Mouse (Mus musculus): ENCODE data around the gene Setd6.

Gene Setd6

DNA sequence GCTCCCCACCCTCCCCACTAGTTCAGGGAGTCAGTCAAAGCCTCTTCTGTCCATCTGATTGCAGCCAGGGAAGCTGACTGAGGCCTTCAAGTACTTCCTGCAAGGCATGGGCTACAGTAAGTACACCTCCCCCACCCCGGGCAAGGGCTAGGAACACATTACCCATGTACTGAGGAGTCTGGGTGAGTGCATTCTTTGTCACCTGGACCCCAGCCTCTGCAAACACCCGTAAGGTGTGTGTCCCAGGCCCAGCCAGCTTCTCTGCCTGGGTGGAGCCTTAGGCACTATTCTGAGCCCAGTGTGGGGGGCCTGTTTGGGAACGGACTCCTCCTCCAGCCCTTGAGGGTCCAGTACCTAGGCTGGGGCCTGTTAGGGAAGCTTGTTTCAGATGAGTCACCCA lies 4.7 kb upstream of the Setd6 start:
- no peak for DNase-seq

DNA sequence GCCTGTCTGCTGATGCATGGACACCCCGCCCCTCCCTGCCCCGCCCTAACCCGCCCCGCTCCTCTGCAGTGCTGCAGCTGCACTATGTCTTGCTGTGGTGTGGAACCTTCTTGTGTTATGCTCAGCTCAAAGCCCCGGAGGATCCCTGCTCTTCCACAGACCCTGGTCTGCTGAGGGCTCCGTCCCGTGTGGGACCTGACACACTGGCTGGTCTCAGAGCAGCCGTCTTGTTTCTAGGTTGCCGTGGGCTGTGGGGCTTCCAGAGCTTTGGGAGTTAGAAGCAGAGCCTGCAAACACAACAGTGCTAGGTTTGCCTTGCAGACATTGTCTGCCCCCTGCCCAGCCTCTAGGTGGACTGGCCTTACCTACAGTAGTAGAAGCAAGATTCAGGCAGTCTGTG lies 3.3 kb upstream of the Setd6 start:
- no peak for DNase-seq

DNA sequence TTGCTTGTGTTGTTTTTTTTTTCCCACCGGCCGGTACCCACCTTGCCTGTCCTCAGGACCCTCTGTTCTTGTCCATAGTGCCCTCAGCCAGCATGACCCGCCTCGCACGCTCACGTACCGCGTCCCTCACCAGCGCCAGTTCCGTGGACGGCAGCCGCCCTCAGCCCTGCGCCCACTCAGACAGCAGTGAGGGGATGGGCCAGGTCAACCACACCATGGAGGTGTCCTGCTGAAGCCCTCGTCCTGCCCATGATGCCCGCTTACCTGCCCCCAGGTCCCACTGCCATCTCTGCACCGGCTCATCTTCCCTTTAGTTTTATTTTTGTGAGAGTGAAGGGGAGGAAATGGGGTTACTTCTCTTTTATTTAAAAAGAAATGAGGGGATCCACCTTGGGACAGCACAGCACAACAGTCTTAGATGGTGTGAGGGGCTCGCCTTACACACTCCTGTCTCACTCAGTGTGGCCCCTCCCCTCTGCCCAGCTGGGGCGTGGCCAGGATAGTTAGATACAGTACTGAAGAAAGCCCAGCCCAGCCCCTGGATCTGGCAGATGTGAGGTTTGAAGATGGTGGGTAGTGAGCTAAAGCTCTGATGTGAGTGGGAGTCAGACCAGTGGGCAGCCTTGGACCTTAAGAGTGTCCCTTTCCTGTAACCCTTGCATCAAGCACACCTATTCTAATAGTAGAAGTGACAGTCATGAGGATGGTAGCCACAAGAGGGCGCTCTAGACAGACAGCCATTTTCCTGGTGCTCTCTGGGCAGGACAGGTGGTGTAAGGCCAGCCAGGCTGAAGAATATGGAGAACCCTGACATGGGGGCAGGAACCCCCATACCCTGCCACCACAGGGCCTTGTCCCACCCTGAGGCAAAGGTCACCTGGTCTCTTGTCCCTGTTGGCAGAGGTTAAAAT lies 2.3 kb upstream of the Setd6 start:
- peak; percentile 54 to 82 for DNase-seq

DNA sequence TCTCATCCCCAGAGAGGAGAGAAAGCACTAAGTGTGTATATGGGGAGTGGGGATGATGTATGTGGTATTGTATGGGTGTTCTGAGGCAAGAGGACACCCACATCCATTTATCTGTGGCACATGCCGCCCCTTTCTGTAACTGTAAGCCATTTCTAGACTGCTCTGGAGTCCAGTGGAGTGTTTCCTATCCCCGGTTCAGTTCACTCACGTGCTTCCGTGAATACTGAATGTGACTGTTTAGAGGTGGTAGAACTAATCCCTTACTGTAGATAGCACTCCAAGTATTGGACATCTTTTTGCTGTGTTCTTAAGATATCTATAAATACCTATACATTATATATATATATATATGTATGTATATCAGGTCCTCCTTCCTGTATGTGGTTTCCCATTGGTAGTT lies 1.3 kb upstream of the Setd6 start:
- DNase-seq: no peak

DNA sequence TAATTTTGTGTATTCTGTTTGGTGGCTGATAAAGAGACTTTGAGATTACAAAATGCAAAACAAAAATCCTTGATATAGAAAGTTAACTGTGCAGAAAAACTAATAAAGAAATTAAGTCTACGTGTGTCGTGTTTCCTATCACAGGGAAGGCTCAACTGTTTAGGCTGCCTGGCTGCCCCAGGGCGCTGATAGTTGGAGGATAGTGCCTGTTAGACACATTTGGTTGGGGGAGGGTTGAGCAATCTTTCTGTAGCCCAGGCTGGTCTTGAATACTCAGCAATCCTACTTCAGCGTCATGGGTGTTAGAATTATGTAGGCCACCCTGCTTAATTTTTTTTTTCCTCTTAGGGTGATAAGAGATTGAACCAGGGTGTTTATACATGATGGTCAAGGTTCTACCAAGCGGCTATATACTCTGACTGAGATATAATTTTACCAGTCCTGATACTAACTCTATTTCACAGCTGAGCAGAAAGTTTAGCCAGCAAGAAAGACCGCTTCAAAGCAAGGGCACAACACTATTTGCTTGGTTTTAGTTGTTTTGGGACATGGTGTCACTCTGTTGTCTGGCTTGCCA lies 756 bp upstream of the Setd6 start:
- no peak for DNase-seq

DNA sequence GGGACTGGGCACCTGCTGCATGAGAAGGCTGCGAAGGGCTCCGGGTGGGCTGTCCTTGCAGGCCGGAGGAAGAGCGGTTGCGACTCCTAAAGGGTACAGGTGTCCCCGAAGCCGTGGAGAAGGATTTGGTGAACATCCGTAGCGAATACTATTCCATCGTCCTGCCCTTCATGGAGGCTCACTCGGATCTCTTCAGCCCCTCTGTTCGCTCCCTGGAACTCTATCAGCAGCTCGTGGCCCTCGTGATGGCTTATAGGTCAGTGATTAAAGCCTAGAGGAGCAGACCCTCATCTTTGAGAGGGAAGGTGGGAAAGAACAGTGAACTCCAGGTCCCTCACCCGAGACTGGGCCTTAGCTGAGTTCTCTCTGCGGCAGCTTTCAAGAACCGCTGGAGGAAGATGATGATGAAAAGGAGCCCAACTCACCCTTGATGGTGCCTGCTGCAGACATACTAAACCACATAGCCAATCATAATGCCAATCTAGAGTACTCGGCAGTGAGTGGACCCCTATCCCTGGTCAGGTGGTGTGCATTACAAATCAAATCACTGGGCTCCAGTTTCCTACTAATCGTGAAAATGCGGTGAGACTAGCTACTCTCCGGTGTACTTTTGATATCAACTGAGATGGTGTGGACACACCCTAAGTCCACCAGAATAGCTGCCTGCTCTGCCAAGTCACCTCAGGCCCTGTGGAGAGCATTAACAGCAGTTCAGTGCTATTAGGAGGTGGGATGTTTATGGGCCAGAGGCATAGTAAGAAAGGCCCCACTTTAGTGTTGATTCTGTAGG lies 1.1 kb downstream of the Setd6 start:
- no peak for DNase-seq

DNA sequence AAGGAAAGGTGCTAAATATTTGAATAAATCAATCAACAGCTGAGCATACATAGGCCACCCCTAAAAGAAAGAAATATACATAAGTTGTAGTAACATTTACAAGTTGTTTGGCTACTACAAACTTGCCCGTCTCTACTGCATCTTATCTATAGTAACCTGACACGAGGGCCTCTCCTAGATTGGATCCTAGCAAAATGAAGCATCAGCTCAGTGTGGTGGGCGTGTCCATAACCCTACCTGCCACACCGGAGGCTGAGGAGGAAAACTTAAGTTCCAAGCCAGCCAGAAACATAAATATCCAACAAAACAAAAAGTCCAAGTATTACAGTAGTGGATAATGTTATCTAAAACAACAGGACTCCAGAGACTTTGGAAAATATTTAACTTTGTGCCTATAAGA lies 11.9 kb downstream of the Setd6 start:
- no peak for DNase-seq

DNA sequence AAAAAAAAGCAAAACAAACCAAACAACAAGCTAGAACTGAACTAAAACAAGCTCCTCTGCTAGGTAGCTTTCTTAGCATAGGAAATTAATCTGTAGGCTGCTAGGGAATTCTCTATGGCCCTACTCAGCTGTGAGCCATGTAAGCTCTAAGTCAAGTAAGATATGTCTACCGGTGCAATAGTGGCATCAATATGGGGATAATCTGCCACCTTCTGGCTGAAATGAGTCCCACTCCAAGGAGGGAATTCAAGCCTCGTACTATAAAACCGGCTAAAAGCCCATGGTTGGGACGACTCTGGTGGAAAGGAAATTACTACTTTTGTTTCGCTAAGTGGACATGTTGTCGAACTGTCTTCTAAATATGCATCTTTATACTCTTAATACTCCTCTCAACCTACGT lies 22.9 kb downstream of the Setd6 start:
- DNase-seq: no peak

DNA sequence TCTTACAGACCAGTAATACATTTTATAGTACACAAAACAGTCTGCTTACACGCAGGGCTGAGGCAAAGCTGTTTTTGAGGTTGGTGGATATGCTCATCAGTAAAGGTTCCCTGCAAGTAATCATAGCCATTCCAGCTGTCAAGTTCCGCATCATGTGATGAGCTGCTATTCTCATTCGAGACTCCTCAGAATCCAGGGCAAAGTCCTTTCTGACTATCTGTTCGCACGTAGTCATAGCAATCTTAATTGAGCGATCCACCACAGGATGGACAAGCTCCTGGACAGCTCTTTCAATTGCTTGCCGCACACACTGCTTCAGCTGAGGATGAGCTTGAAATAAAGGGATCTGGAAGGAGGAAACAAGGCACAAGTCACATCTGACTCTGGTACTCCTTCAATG lies 26.1 kb downstream of the Setd6 start:
- DNase-seq: peak in 1 of 2 experiments; percentile 16

DNA sequence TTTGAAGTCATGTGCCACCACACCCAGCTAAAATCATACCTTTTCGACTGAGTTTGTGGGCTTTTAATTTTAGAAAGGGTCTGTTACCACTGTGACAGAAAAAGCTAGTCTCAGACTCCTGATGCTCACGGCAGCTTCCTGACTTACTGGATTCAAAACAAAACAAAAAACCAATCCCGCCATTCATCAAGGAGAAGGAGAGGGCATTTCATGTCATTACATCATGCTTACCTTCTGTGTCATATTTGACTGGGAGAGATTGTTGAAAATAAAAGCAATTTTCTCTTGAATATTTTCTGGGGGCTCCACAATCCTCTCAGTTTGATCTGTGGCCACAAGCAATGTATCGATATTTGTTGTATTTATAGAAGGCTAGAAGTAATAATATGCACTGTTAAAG lies 32.3 kb downstream of the Setd6 start:
- DNase-seq: no peak

DNA sequence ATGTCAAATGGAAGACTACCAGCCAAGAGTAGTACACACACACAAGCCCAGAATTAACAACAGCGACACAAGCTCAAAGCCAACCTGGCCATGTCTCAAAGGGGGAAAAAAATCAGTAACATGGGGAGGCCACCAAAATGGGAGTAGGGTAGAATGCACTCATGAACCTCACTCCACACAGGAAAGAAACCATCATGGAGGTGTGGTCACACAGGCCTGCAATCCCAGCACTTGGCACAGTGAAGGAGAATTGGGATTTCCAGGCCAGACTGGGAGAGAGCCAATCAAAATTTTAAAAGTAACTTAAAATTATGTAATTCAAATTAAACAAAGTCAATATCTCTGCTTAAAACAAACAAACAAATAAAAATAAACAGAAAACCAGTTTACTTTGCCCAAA lies 36.2 kb downstream of the Setd6 start:
- DNase-seq: no peak

DNA sequence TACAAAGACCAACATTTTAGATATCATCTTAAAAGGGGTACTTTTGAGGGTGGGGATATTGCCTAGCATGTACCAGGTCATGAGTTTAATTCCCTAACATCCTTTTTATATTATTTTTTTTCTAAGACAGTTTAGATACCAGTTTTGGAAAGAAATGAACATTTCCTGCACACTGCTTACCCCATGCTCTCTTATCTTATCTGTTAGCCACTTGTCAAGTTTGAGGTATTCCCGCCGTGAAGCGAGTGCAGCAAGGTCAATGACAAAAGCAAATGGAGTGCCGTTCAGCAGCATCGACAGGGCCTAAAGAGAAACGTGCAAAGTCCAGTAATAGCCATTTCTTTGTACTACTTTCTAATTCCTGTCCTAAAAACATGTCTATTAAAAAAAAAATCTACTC lies 44.6 kb downstream of the Setd6 start:
- no peak for DNase-seq

DNA sequence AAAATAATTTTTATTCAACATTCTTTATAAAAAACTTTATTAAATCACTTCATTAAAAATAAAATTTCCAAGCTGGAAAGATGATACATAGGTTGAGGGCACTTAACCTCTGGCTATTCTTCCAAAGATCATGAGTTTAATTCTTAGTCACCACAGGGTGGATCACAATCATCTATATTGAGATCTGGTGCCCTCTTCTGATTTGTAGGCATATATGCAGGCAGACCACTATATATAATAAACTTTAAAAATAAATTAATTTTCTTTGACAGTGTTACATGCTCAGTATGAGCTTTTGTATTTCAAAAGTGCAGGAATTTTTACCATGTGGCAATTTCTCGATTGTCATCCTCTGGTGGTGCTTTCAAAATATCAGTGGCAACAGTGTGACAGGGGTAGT lies 48.5 kb downstream of the Setd6 start:
- DNase-seq: no peak
